ENCODE assay signal across 8 mouse cellular contexts in genomic region chr13:38151069-38151588, GRCm38 (mm10). TPM values are rescaled to one million over a fixed set of nuclear protein-coding genes. Genes with fewer than 3 reads are reported as not detected.
DNase-seq lines count a peak whose midpoint lies in the region; ATAC-seq and TF ChIP-seq lines count a peak whose summit lies in the region.

Gene Dsp, plus strand, starts transcription at chr13:38151294.

- peak; percentile 24 for DNase-seq in thymus, adult 2 months
- DNase-seq in thymus, adult 18-20 months: no peak
- DNase-seq in heart, postnatal 14 days: peak; percentile 71 to 72
- DNase-seq in kidney, postnatal 36 days: peak; percentile 62 to 75
- DNase-seq in right cerebral cortex, postnatal 25 days: peak; percentile 31
- DNase-seq in adipocyte (ENCODE audit: low spot score): no peak

- peak within 1 kb of the TSS; percentile 52 for H3K9ac ChIP-seq in embryonic facial prominence, embryonic 15.5 days

- ATAC-seq in embryonic facial prominence, embryonic 15.5 days (ENCODE audit: insufficient number of reproducible peaks, low FRiP score, low TSS enrichment, low read depth): peak; percentile 75

- H3K4me1 ChIP-seq in thymus, adult 2 months (replicated peaks; ENCODE audit: control insufficient read depth, insufficient read depth, low read length): peaks cover 8% of the 10 kb centered on the region
- H3K4me1 ChIP-seq in embryonic facial prominence, embryonic 15.5 days: peaks cover 25% of the 10 kb centered on the region
- peaks cover 22% of the 10 kb centered on the region for H3K4me1 ChIP-seq in megakaryocyte, embryonic 14.5 days

- no peak for TF ChIP-seq POLR2A in thymus, adult 2 months (IDR thresholded peaks at IDR 0.05; ENCODE audit: control insufficient read depth, extremely low read depth, insufficient read depth, low read length, poor library complexity)

- intact Hi-C loops in heart, postnatal 14 days (cut with DNase I): loop anchor here (5.0 kb wide), 1 partner anchor 79 kb away; no protein-coding TSS in a partner anchor

- peak within 1 kb of the TSS; percentile 78 for H3K4me2 ChIP-seq in embryonic facial prominence, embryonic 15.5 days (replicated peaks)

- peaks cover 19% of the 10 kb centered on the region for H3K27me3 ChIP-seq in thymus, adult 2 months (ENCODE audit: control insufficient read depth, insufficient read depth, low read length)
- peaks cover 44% of the 10 kb centered on the region for H3K27me3 ChIP-seq in embryonic facial prominence, embryonic 15.5 days
- peaks cover 67% of the 10 kb centered on the region for H3K27me3 ChIP-seq in megakaryocyte, embryonic 14.5 days (replicated peaks)

- H3K36me3 ChIP-seq in thymus, adult 2 months (ENCODE audit: control insufficient read depth, insufficient read depth, low read length): no peaks in the 10 kb centered on the region
- H3K36me3 ChIP-seq in embryonic facial prominence, embryonic 15.5 days: no peaks in the 10 kb centered on the region
- H3K36me3 ChIP-seq in megakaryocyte, embryonic 14.5 days (replicated peaks; ENCODE audit: low read length): no peaks in the 10 kb centered on the region

- WGBS in thymus, adult 2 months: under 1% methylated on average over 58 of the region's 58 CpGs
- WGBS in embryonic facial prominence, embryonic 15.5 days: under 1% methylated on average over 48 of the region's 58 CpGs

- no peak within 1 kb of the TSS for H3K27ac ChIP-seq in thymus, adult 2 months (ENCODE audit: control insufficient read depth, insufficient read depth, low read length)
- H3K27ac ChIP-seq in embryonic facial prominence, embryonic 15.5 days (replicated peaks): peak within 1 kb of the TSS; percentile 85

- no peak for TF ChIP-seq CTCF in thymus, adult 2 months (IDR thresholded peaks at IDR 0.05; ENCODE audit: borderline replicate concordance, control insufficient read depth, extremely low read depth, insufficient read depth, low read length, poor library complexity)

- no peaks in the 10 kb centered on the region for H3K9me3 ChIP-seq in embryonic facial prominence, embryonic 15.5 days (replicated peaks)
- no peaks in the 10 kb centered on the region for H3K9me3 ChIP-seq in megakaryocyte, embryonic 14.5 days

- peak within 1 kb of the TSS; percentile 31 for H3K4me3 ChIP-seq in thymus, adult 2 months (ENCODE audit: control insufficient read depth, insufficient read depth, low read length)
- peak within 1 kb of the TSS; percentile 53 for H3K4me3 ChIP-seq in embryonic facial prominence, embryonic 15.5 days (replicated peaks)
- peak within 1 kb of the TSS; percentile 92 for H3K4me3 ChIP-seq in megakaryocyte, embryonic 14.5 days (replicated peaks)

RNA-seq across cellular contexts. Expression of gene Dsp, which starts in this region (rescaled TPM):
- polyA plus RNA-seq in thymus, adult 2 months (2012; rRNA removed): 10.2 and 10.6 TPM in 2 replicates
- polyA plus RNA-seq in embryonic facial prominence, embryonic 15.5 days (2015; fragmentation: Nextera tagmentation; extraction: Ambion mirVana): 48.5 and 57.2 TPM in 2 replicates
- total RNA-seq in heart, postnatal 14 days (2021): 100 to 1,000 TPM; 356 to 362 TPM
- polyA plus RNA-seq in megakaryocyte, embryonic 14.5 days (2012; ENCODE audit: insufficient read depth, low replicate concordance): 0.09 TPM in 1 of 2 replicates, not detected in the other

Comparison
In these comparisons a context has a peak if more than half of its experiments do, and no peak if none do; other contexts are left out.
1. RNA of gene Dsp (polyA plus RNA-seq): 48.5 to 57.2 TPM in embryonic facial prominence, embryonic 15.5 days and 10.2 to 10.6 TPM in thymus, adult 2 months; 0.09 TPM in megakaryocyte, embryonic 14.5 days; every median in the first group is over 10 times any median in the second.
2. DNase-seq: peak in thymus, adult 2 months (single experiment), heart, postnatal 14 days (2 of 2), kidney, postnatal 36 days (2 of 2) and right cerebral cortex, postnatal 25 days (single experiment); none in thymus, adult 18-20 months (0 of 2) and adipocyte (single experiment).
3. H3K4me3 ChIP-seq: peak in every context shown above with its lines; median percentile 92 in megakaryocyte, embryonic 14.5 days; 53 in embryonic facial prominence, embryonic 15.5 days; 31 in thymus, adult 2 months.